Mouse (Mus musculus): ENCODE data around the gene Map4k5. TPM values are rescaled to one million over a fixed set of nuclear protein-coding genes. Genes with fewer than 3 reads are reported as not detected.

The Map4k5 gene
- polyA plus RNA-seq, 1 experiment from 2014 or later: 24.6 TPM

- H3K9ac ChIP-seq (ENCODE audit: low read depth, low read length): peak within 1 kb of the TSS; percentile 83
- no peaks in the 10 kb centered on the region for H3K36me3 ChIP-seq (ENCODE audit: control insufficient read depth, insufficient read depth)
- peak within 1 kb of the TSS; percentile 71 for H3K4me3 ChIP-seq (ENCODE audit: low read depth, low read length)
- H3K4me2 ChIP-seq (ENCODE audit: low read depth, low read length): peak within 1 kb of the TSS; percentile 100
- H3K9me3 ChIP-seq (replicated peaks; ENCODE audit: control insufficient read depth, low read length): no peaks in the 10 kb centered on the region
- peak; percentile 97 for ATAC-seq (ENCODE audit: low read depth)
- peaks cover 28% of the 10 kb centered on the region for H3K27me3 ChIP-seq (ENCODE audit: control insufficient read depth, insufficient read depth, low read depth, low read length)
- 2% methylated on average over 45 of the region's 45 CpGs for WGBS (ENCODE audit: insufficient replicate concordance)
- peak within 1 kb of the TSS; percentile 41 for H3K27ac ChIP-seq (ENCODE audit: low read length)
- peaks cover 35% of the 10 kb centered on the region for H3K4me1 ChIP-seq (ENCODE audit: control insufficient read depth, low read depth, low read length)
These were observed 102.2 kb downstream of the Map4k5 start, which contains the start of gene Cdkl1 for GRCm38 (mm10) chr12:69790530-69791505. Cdkl1 (minus strand) TSS chr12:69791267.

DNA sequence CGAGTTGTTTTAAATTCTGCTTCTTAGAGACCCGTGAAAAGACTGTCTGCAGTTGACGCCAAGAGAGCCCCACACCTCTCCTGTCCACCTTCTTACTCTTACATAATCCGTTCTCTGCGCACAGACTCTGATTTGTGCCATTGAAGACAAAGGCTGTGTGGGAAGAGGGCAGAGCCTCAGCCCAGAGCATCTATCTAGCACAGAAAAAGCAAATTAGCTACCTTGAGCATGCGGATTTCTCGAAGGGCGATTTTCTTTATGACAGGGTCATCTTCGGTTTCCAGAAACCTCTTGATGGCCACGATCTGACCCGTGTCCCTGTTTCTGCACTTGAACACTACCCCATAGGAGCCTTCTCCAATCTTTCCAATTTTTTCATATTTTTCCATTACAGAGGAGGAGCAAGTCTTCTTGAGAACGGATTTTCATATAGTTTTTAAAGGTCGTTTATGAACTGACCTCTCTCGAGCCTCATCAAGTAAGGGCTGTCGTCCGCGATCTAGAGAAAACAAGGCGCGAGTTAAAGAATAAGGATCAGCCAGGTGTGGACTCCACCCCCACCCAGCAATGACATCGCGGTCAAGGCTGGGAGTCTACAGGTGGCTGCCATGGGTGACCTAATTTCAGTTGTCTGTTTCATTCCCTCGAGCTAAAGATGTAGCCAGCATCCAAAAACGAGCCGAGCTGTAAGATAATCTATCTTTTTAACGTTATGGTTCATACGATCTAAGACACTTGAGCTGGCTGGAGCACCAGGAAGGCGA, 103.1 kb downstream of the Map4k5 start:
- Histone ChIP-seq H3K4me2 (ENCODE audit: low read depth, low read length) (peak overlapping the region; percentile 100), H3K4me3 (ENCODE audit: low read depth, low read length) (peak overlapping the region; percentile 71), H3K27ac (ENCODE audit: low read length) (peak overlapping the region; percentile 41; the same call in 1 of the 2 replicates), H3K9me3 (replicated peaks; ENCODE audit: control insufficient read depth, low read length) (no peaks in the 10 kb centered on the region), H3K27me3 (ENCODE audit: control insufficient read depth, insufficient read depth, low read depth, low read length) (peaks cover 28% of the 10 kb centered on the region), H3K4me1 (ENCODE audit: control insufficient read depth, low read depth, low read length) (peaks cover 42% of the 10 kb centered on the region), H3K9ac (ENCODE audit: low read depth, low read length) (peak overlapping the region; percentile 83), H3K36me3 (ENCODE audit: control insufficient read depth, insufficient read depth) (no peaks in the 10 kb centered on the region)
- ATAC-seq (ENCODE audit: low read depth): peak; percentile 41
- WGBS (ENCODE audit: insufficient replicate concordance): 32% methylated on average over 27 of the region's 27 CpGs

DNA sequence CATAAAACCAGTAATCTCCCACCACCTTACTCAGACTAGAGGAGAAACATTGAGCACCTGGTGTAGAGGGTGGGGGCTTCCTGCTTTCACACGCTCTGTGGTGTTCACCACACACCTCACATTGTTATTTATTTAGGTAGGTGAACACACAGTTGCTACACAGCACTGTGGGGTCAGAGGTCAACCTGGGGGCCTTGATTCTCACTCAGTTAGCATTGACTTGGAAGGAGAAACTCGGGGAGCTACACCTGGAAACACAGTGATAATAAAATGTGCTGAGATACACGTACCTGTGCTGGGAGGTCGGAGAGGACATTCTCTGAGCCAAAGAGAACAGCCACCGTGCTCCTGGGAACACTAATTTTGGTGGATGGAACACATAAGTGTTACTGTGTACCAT, 104.6 kb downstream of the Map4k5 start:
- no peak overlapping the region for H3K27ac ChIP-seq (ENCODE audit: low read length)
- H3K36me3 ChIP-seq (ENCODE audit: control insufficient read depth, insufficient read depth): no peaks in the 10 kb centered on the region
- no peak overlapping the region for H3K4me2 ChIP-seq (ENCODE audit: low read depth, low read length)
- H3K9me3 ChIP-seq (replicated peaks; ENCODE audit: control insufficient read depth, low read length): no peaks in the 10 kb centered on the region
- 63% methylated on average over 5 of the region's 5 CpGs for WGBS (ENCODE audit: insufficient replicate concordance)
- no peak for ATAC-seq (ENCODE audit: low read depth)
- no peak overlapping the region for H3K9ac ChIP-seq (ENCODE audit: low read depth, low read length)
- peaks cover 53% of the 10 kb centered on the region for H3K4me1 ChIP-seq (ENCODE audit: control insufficient read depth, low read depth, low read length)
- no peak overlapping the region for H3K4me3 ChIP-seq (ENCODE audit: low read depth, low read length)
- H3K27me3 ChIP-seq (ENCODE audit: control insufficient read depth, insufficient read depth, low read depth, low read length): peaks cover 28% of the 10 kb centered on the region

- ATAC-seq (ENCODE audit: low read depth): no peak
- H3K4me1 ChIP-seq (ENCODE audit: control insufficient read depth, low read depth, low read length): peaks cover 59% of the 10 kb centered on the region
- H3K4me3 ChIP-seq (ENCODE audit: low read depth, low read length): no peak overlapping the region
- H3K9ac ChIP-seq (ENCODE audit: low read depth, low read length): peak overlapping the region; percentile 35; the same call in 1 of the 2 replicates
- no peaks in the 10 kb centered on the region for H3K36me3 ChIP-seq (ENCODE audit: control insufficient read depth, insufficient read depth)
- peak overlapping the region; percentile 51; the same call in 1 of the 2 replicates for H3K27ac ChIP-seq (ENCODE audit: low read length)
- H3K9me3 ChIP-seq (replicated peaks; ENCODE audit: control insufficient read depth, low read length): no peaks in the 10 kb centered on the region
- peak overlapping the region; percentile 10; the same call in 1 of the 2 replicates for H3K4me2 ChIP-seq (ENCODE audit: low read depth, low read length)
- 66% methylated on average over 9 of the region's 9 CpGs for WGBS (ENCODE audit: insufficient replicate concordance)
- peaks cover 15% of the 10 kb centered on the region for H3K27me3 ChIP-seq (ENCODE audit: control insufficient read depth, insufficient read depth, low read depth, low read length)
These were observed 107.5 kb downstream of the Map4k5 start for GRCm38 (mm10) chr12:69785471-69785870.

DNA sequence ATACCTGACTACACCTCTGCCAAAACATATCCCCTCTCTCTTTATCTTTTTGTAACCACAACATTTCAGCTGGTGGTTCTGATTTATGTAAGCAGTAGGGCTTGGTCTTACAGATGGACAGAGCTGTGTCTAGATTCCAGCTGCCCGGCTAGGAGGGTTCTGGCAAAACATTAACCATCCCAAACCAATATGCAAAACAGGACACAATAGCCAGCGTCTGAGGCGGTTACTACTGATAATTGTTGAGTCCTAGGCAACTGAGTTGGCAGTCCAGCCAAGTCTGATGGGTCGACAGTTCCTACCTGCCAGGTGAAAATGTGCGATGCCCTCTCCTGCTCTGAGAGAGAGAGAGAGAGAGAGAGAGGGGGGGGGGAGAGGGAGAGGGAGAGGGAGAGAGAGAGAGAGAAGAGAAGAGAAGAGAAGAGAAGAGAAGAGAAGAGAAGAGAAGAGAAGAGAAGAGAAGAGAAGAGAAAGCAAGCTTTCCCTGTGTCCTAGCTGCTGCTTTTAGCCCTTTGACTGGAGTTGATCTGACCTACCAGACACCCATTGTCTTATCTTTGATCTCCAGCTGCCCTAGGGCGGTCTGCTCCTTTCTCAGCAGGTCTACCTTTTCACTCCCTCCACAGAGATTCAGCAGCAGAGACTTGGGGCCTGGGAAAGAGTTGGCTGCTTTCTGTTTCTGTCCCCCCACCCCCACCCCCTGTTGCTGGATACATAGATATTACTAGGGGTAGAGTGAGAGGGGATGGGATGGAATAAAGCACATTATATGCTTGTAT, 109.6 kb downstream of the Map4k5 start:
- Histone ChIP-seq H3K27me3 (ENCODE audit: control insufficient read depth, insufficient read depth, low read depth, low read length) (no peaks in the 10 kb centered on the region), H3K4me3 (ENCODE audit: low read depth, low read length) (peak overlapping the region; percentile 31), H3K27ac (ENCODE audit: low read length) (peak overlapping the region; percentile 93), H3K36me3 (ENCODE audit: control insufficient read depth, insufficient read depth) (no peaks in the 10 kb centered on the region), H3K9ac (ENCODE audit: low read depth, low read length) (peak overlapping the region; percentile 57), H3K4me1 (ENCODE audit: control insufficient read depth, low read depth, low read length) (peaks cover 50% of the 10 kb centered on the region), H3K9me3 (replicated peaks; ENCODE audit: control insufficient read depth, low read length) (no peaks in the 10 kb centered on the region), H3K4me2 (ENCODE audit: low read depth, low read length) (peak overlapping the region; percentile 52)
- ATAC-seq (ENCODE audit: low read depth): peak; percentile 97
- WGBS (ENCODE audit: insufficient replicate concordance): 32% methylated on average over 6 of the region's 6 CpGs

- ATAC-seq (ENCODE audit: low read depth): peak; percentile 37
- 83% methylated on average over 10 of the region's 10 CpGs for WGBS (ENCODE audit: insufficient replicate concordance)
- peak overlapping the region; percentile 52 for H3K4me2 ChIP-seq (ENCODE audit: low read depth, low read length)
These were observed 110.9 kb downstream of the Map4k5 start for GRCm38 (mm10) chr12:69781935-69782650.

GRCm38 (mm10) chr12:69781480-69781879, 111.5 kb downstream of the Map4k5 start:
- Histone ChIP-seq H3K4me3 (ENCODE audit: low read depth, low read length) (no peak overlapping the region), H3K9ac (ENCODE audit: low read depth, low read length) (peak overlapping the region; percentile 66; the same call in 1 of the 2 replicates), H3K36me3 (ENCODE audit: control insufficient read depth, insufficient read depth) (no peaks in the 10 kb centered on the region), H3K4me1 (ENCODE audit: control insufficient read depth, low read depth, low read length) (peaks cover 48% of the 10 kb centered on the region), H3K4me2 (ENCODE audit: low read depth, low read length) (no peak overlapping the region), H3K9me3 (replicated peaks; ENCODE audit: control insufficient read depth, low read length) (no peaks in the 10 kb centered on the region), H3K27me3 (ENCODE audit: control insufficient read depth, insufficient read depth, low read depth, low read length) (no peaks in the 10 kb centered on the region), H3K27ac (ENCODE audit: low read length) (no peak overlapping the region; the same call in 1 of the 2 replicates)
- no peak for ATAC-seq (ENCODE audit: low read depth)
- 90% methylated on average over 8 of the region's 8 CpGs for WGBS (ENCODE audit: insufficient replicate concordance)

More at GRCm38 (mm10) chr12:69781935-69782650, 110.9 kb downstream of the Map4k5 start:
- H3K9ac ChIP-seq (ENCODE audit: low read depth, low read length): peak overlapping the region; percentile 66
- H3K4me1 ChIP-seq (ENCODE audit: control insufficient read depth, low read depth, low read length): peaks cover 47% of the 10 kb centered on the region
- peak overlapping the region; percentile 31 for H3K4me3 ChIP-seq (ENCODE audit: low read depth, low read length)
- no peaks in the 10 kb centered on the region for H3K27me3 ChIP-seq (ENCODE audit: control insufficient read depth, insufficient read depth, low read depth, low read length)
- H3K9me3 ChIP-seq (replicated peaks; ENCODE audit: control insufficient read depth, low read length): no peaks in the 10 kb centered on the region
- no peaks in the 10 kb centered on the region for H3K36me3 ChIP-seq (ENCODE audit: control insufficient read depth, insufficient read depth)
- peak overlapping the region; percentile 93 for H3K27ac ChIP-seq (ENCODE audit: low read length)

- H3K27ac ChIP-seq (ENCODE audit: low read length): no peak overlapping the region; the same call in 1 of the 2 replicates
- H3K9me3 ChIP-seq (replicated peaks; ENCODE audit: control insufficient read depth, low read length): no peaks in the 10 kb centered on the region
- 66% methylated on average over 2 of the region's 2 CpGs for WGBS (ENCODE audit: insufficient replicate concordance)
- H3K4me2 ChIP-seq (ENCODE audit: low read depth, low read length): no peak overlapping the region
- no peaks in the 10 kb centered on the region for H3K27me3 ChIP-seq (ENCODE audit: control insufficient read depth, insufficient read depth, low read depth, low read length)
- no peak overlapping the region for H3K4me3 ChIP-seq (ENCODE audit: low read depth, low read length)
- H3K36me3 ChIP-seq (ENCODE audit: control insufficient read depth, insufficient read depth): no peaks in the 10 kb centered on the region
- no peak for ATAC-seq (ENCODE audit: low read depth)
- H3K4me1 ChIP-seq (ENCODE audit: control insufficient read depth, low read depth, low read length): peaks cover 26% of the 10 kb centered on the region
- H3K9ac ChIP-seq (ENCODE audit: low read depth, low read length): no peak overlapping the region
These were observed 115.0 kb downstream of the Map4k5 start for GRCm38 (mm10) chr12:69777957-69778356.

All from liver, embryonic 16.5 days (tissue).